Mouse (Mus musculus) limb, embryonic 11.5 days (tissue): ENCODE measurements around the gene Rrp7a. TPM values are rescaled to one million over a fixed set of nuclear protein-coding genes. Genes with fewer than 3 reads are reported as not detected.

Experiments used
- ATAC-seq: fragments of 200-750 bp; cut with Nextera tagmentation; 2 replicates; pipeline ENCODE4 v1.8.0; 2017; ENCODE audit warnings: low read depth; ENCODE audit not compliant: insufficient number of reproducible peaks, low FRiP score, low TSS enrichment
- DNase-seq: peaks from one replicate; pipeline ENCODE4 v3.0.0-alpha.2; 2015; ENCODE audit warnings: low spot score
- H3K27ac ChIP-seq: fragments of 300-500 bp; sonication (generic); replicated peaks from 2 replicates; pipeline ENCODE4 v1.5.1; 2014; ENCODE audit warnings: low read depth, mild to moderate bottlenecking, low read length
- H3K27me3 ChIP-seq: fragments of 300-500 bp; sonication (generic); 2 replicates; pipeline ENCODE4 v1.6.1; 2014; ENCODE audit warnings: mild to moderate bottlenecking, low read length, mixed read lengths; ENCODE audit not compliant: control insufficient read depth, insufficient read depth
- H3K36me3 ChIP-seq: fragments of 300-500 bp; sonication (generic); 2 replicates; pipeline ENCODE4 v1.6.1; 2014; ENCODE audit warnings: mild to moderate bottlenecking, low read length, moderate library complexity, mixed read lengths; ENCODE audit not compliant: control insufficient read depth, insufficient read depth
- H3K4me1 ChIP-seq: fragments of 300-500 bp; sonication (generic); 2 replicates; pipeline ENCODE4 v1.6.1; 2014; ENCODE audit warnings: low read length, mixed read lengths; ENCODE audit not compliant: control insufficient read depth, insufficient read depth
- H3K4me2 ChIP-seq: fragments of 300-500 bp; sonication (generic); 2 replicates; pipeline ENCODE4 v1.6.1; 2014; ENCODE audit warnings: low read depth, mild to moderate bottlenecking, moderate library complexity; ENCODE audit not compliant: severe bottlenecking
- H3K4me3 ChIP-seq: fragments of 300-500 bp; sonication (generic); 2 replicates; pipeline ENCODE4 v1.5.1; 2014; ENCODE audit warnings: low read depth, low read length
- H3K9ac ChIP-seq: fragments of 300-500 bp; sonication (generic); 2 replicates; pipeline ENCODE4 v1.6.1; 2014; ENCODE audit warnings: mild to moderate bottlenecking, low read length
- H3K9me3 ChIP-seq: fragments of 300-500 bp; sonication (generic); 2 replicates; pipeline ENCODE4 v1.6.1; 2016; ENCODE audit warnings: low read length; ENCODE audit not compliant: control insufficient read depth
- WGBS: fragments of 180-500 bp; shearing (Covaris S2); extraction: QIAGEN DNeasy Blood & Tissue Kit; methylation state at CpG from one replicate; pipeline ENCODE4 v1.1.7; 2014; 5-methylcytosine and 5-hydroxymethylcytosine counted together
- polyA plus RNA-seq: library from polyadenylated mRNA; unstranded; fragments of >200 nt; fragmentation: Nextera tagmentation; extraction: Ambion mirVana; gene quantifications from 2 replicates; pipeline ENCODE4 v1.2.1, GENCODE M21; 2014

Rrp7a gene
- polyA plus RNA-seq, 1 experiment from 2014 or later, result 53.5 TPM

DNA sequence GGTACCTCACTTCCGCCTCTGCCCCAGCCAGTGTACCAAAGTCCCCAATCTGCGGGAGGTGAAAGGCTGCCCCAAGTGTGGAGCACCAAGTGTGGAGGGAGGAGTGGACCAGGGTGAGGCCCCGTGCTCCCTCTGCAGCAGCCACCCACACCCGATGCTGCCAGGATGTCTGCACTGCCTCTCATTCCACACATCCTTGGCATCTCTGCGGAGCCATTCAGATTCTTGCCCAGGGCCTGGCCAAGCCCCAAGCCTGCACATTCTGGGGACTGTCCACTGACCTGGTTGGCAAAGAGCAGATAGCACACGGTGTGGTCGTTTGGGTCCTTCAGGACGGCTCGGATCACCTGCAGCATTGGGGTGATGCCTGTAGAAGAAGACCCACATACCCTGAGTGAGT is 37.2 kb upstream of the Rrp7a start:
- DNase-seq, result no peak

DNA sequence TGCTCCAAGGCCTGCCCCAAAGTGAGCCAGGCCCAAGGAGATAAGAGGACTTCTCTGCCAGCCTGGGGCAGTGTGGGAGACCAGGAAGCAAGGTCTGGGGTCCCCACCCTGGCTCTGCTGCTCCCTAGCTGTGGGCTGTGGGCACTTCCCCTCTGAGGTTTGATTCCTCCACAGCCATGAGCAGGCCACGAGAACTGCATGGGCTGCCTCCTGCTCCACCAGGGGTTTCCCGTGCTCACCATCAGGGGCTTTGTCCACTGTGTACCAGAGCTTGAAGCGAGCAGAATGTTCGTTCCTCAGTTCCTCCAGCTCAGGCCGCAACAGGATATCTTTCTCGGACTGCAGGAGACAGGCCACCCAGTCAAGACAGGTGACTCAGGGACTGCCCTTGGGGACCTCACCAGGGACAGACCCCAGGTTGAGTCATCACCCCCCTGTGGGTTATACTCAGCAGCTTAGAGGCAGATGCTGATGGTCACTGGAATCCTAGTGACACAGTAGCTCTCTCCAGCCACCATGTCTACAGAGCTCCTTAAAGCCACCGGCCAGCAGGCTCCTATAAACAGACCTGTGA is 36.1 kb upstream of the Rrp7a start:
- no peak overlapping the region for H3K27ac ChIP-seq
- 94% methylated on average over 7 of the region's 7 CpGs for WGBS

More for the DNA sequence above, 37.2 kb upstream of the Rrp7a start:
- Histone ChIP-seq H3K27me3 (no peaks in the 10 kb centered on the region), H3K36me3 (peaks cover 19% of the 10 kb centered on the region; the same call in 1 of the 2 replicates), H3K27ac (no peak overlapping the region), H3K4me2 (no peak overlapping the region), H3K9ac (no peak overlapping the region), H3K9me3 (no peaks in the 10 kb centered on the region), H3K4me1 (no peaks in the 10 kb centered on the region), H3K4me3 (no peak overlapping the region)
- WGBS, result 98% methylated on average over 9 of the region's 9 CpGs
- ATAC-seq, result no peak

DNA sequence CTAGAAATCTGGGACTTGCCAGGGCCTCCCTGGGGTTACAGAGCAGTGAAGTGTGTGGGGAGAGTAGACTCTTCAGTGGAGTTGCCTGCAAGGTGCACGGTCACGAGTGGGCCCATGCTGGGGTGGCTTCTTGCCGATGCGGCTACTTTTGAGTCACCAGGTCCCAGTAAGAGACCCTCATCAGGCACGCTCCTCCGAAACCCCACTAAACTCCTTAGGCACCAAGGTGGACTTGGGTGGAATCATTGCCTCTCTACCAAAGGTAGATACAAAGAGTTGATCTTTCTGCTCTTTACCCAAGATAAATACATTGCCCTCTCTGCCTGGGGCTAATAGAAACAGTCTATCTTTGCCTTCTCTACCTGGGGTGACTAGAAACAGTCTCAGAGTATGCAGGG is 35.1 kb upstream of the Rrp7a start:
- H3K27me3 ChIP-seq, result no peaks in the 10 kb centered on the region
- ATAC-seq, result no peak
- no peak overlapping the region for H3K4me2 ChIP-seq
- WGBS, result 98% methylated on average over 6 of the region's 6 CpGs
- no peak overlapping the region for H3K27ac ChIP-seq
- no peak for DNase-seq
- no peaks in the 10 kb centered on the region for H3K4me1 ChIP-seq
- peaks cover 17% of the 10 kb centered on the region; the same call in 1 of the 2 replicates for H3K36me3 ChIP-seq
- H3K9ac ChIP-seq, result no peak overlapping the region
- H3K4me3 ChIP-seq, result no peak overlapping the region
- H3K9me3 ChIP-seq, result no peaks in the 10 kb centered on the region

More for the DNA sequence above, 36.1 kb upstream of the Rrp7a start:
- H3K9ac ChIP-seq, result no peak overlapping the region
- no peak for DNase-seq
- no peak for ATAC-seq
- no peaks in the 10 kb centered on the region for H3K9me3 ChIP-seq
- H3K4me2 ChIP-seq, result no peak overlapping the region
- no peaks in the 10 kb centered on the region for H3K4me1 ChIP-seq
- H3K36me3 ChIP-seq, result peaks cover 19% of the 10 kb centered on the region; the same call in 1 of the 2 replicates
- no peak overlapping the region for H3K4me3 ChIP-seq
- no peaks in the 10 kb centered on the region for H3K27me3 ChIP-seq

DNA sequence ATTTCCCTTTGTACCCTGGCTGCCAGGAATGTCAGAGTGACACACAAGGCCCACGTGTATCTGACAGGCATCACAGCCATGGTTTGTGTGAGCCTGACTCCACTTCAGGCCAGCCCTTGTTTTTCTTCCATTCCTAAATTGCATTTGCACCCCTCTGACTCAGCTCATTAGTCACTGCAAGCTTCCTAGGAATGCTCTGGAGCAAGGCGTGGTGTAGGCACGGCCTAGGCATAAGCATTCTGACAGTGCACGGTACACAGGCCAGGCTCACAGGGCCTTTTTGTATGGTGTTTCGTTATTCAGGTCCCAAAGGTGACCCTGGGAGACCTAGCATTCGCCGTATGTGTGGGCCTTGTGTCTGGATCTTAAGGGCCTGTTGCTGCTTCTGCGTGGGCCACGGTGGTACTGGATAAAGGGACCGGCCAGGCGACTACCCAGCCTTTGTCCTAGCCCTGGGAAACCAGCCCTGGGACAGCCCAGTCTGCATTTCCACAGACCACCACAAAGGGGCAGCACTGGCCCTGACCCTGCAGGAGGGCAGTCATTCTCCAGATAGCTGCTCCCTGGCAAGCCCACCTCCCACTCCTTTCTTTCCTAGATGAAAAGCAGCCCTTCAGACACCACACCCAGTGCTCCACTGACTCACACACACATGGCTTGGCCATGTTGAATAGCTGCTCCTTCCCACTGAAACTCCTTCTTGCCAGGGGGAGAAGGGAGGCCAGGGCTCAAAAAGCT is 34.5 kb upstream of the Rrp7a start:
- Histone ChIP-seq H3K27ac (no peak overlapping the region), H3K9me3 (no peaks in the 10 kb centered on the region), H3K9ac (no peak overlapping the region), H3K36me3 (peaks cover 17% of the 10 kb centered on the region; the same call in 1 of the 2 replicates), H3K4me2 (no peak overlapping the region), H3K4me3 (no peak overlapping the region), H3K27me3 (no peaks in the 10 kb centered on the region), H3K4me1 (no peaks in the 10 kb centered on the region)
- ATAC-seq (no peak), DNase-seq (peak; percentile 79)
- 78% methylated on average over 11 of the region's 11 CpGs for WGBS

DNA sequence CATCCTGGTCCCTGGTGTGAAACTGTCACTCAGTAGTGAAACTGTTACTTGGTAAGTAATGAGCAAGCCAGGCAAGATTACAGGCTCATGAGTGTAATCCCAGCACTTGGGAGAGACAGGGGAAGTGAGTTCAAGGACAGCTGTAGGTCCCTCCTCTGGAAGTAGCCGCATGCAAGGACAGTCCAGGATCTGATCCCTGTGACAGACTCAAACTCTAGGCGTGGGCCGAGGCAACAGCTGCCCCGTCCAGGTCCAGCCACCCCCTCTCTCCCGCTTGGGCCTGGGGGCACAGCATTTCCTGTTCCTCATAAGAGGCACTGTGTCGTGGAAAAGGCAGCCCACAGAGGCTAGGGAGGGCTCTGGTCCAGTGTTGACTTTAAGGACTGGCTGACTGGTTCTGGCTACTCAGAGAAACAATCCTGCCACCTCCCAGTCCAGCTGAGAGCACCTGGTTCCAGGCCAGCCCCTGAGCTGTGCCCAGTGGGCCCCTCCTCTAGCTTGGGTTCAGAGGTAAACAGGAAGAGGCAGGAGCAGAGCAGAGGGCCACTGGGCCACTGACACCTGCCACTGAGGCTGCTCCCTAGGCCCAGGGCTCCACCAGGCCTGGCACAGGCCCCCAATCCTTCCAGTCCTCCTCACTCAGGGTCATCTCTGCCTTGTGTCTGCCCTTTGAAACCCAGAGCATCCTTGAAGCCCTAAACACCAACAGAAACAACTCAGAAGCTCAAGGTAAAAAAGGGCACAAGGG is 33.2 kb upstream of the Rrp7a start:
- no peak for DNase-seq
- WGBS, result 73% methylated on average over 6 of the region's 6 CpGs
- ATAC-seq, result no peak
- Histone ChIP-seq H3K36me3 (peaks cover 11% of the 10 kb centered on the region; the same call in 1 of the 2 replicates), H3K4me1 (no peaks in the 10 kb centered on the region), H3K9ac (no peak overlapping the region; the same call in 1 of the 2 replicates), H3K9me3 (no peaks in the 10 kb centered on the region), H3K27me3 (no peaks in the 10 kb centered on the region), H3K4me3 (no peak overlapping the region), H3K27ac (no peak overlapping the region), H3K4me2 (no peak overlapping the region)

DNA sequence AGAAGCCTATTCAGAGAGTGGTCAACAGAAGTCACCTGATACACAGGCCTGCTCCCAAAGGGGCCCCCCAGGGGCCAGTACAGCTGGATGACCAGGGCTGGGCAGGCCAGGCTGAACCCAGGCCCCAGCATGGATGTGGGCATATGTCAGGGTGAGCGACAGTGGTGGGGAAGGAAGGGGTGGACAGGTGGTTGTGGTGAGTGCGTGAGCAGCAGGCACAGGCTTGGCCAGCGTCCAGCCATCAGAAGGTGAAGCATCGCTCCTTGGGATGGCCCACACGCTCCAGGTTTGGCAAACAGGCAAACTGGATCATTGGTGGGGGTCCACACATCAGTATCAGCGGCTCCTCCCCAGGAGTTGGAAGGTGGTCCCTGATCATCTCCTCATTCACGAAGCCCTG is 31.7 kb upstream of the Rrp7a start:
- Histone ChIP-seq H3K4me2 (no peak overlapping the region), H3K9me3 (no peaks in the 10 kb centered on the region), H3K27me3 (no peaks in the 10 kb centered on the region), H3K36me3 (peaks cover 2% of the 10 kb centered on the region; the same call in 1 of the 2 replicates), H3K9ac (no peak overlapping the region), H3K4me1 (no peaks in the 10 kb centered on the region), H3K4me3 (no peak overlapping the region), H3K27ac (no peak overlapping the region)
- ATAC-seq (no peak), DNase-seq (no peak)
- WGBS, result 94% methylated on average over 7 of the region's 7 CpGs

DNA sequence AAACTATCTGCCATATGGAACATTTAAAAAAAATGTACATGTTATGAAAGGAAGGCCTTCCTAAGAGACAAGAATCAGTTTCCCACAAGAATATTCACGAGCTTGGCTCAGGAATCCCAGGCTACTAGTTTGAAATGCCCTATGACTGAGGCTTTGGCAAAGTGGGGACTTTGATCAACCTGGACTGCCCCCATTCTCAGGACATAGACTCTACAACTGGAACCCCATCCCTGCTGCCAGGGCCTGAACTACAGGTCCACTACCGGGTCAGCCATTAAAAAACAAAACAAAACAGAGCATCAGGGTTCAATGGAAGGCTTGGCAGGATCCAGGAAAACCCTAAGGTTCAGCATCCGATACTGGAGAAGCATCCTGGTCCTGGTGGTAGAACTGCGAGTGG is 28.1 kb upstream of the Rrp7a start:
- Histone ChIP-seq H3K27me3 (no peaks in the 10 kb centered on the region), H3K9me3 (no peaks in the 10 kb centered on the region), H3K9ac (no peak overlapping the region), H3K27ac (0 out of 2 replicates have a peak overlapping the region, but pooled peaks have one; percentile 5), H3K4me1 (peaks cover 5% of the 10 kb centered on the region), H3K4me2 (no peak overlapping the region), H3K4me3 (no peak overlapping the region), H3K36me3 (peaks cover 5% of the 10 kb centered on the region; the same call in 1 of the 2 replicates)
- DNase-seq, result no peak
- 86% methylated on average over 4 of the region's 4 CpGs for WGBS
- ATAC-seq, result no peak

DNA sequence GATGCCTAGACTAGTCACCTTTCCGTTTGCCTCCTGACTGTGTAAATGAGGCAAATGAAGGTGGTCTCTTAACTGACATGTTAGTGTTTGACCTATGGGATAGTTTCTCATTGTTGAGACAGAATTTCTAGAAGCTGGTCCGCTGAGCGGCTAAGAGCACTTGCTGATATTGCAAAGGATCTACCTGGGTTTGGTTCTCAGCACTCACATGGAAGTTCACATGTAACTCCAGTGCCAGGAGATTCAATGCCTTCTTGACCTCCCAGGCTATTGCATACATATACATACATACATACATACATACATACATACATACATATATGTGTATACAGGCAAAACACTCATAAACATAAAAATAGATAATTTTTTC is 27.5 kb upstream of the Rrp7a start:
- Histone ChIP-seq H3K4me1 (peaks cover 5% of the 10 kb centered on the region), H3K9me3 (no peaks in the 10 kb centered on the region), H3K36me3 (peaks cover 5% of the 10 kb centered on the region; the same call in 1 of the 2 replicates), H3K9ac (no peak overlapping the region), H3K27me3 (no peaks in the 10 kb centered on the region), H3K4me2 (peak overlapping the region; percentile 34), H3K4me3 (no peak overlapping the region), H3K27ac (peak overlapping the region; percentile 75)
- DNase-seq (no peak), ATAC-seq (no peak)
- WGBS, result 31% methylated on average over 3 of the region's 3 CpGs
